Mouse (Mus musculus) CH12F3 (cell line): ENCODE results near the gene Mgat5.

ENCODE experiments used
- in situ Hi-C: fragments of 300-500 bp; cut with MboI; formaldehyde crosslinking; loops from 2 replicates; pipeline ENCODE4 v1.14.3; 2020; ENCODE audit warnings: low sequenced_read_pairs

Mgat5 gene

GRCm38 (mm10) chr1:127475756-127476155 is 270.9 kb downstream of the Mgat5 start:
- in situ Hi-C loops, result loop anchor here (25.0 kb wide), 1 partner anchor 437 kb away; no protein-coding TSS in a partner anchor

- in situ Hi-C loops, result loop anchor here (25.0 kb wide), 1 partner anchor 429 kb away; no protein-coding TSS in a partner anchor
Measured at GRCm38 (mm10) chr1:127482911-127483310, 278.1 kb downstream of the Mgat5 start.

GRCm38 (mm10) chr1:127484188-127484587 is 279.4 kb downstream of the Mgat5 start:
- in situ Hi-C loops, result loop anchor here (25.0 kb wide), 1 partner anchor 428 kb away; no protein-coding TSS in a partner anchor

GRCm38 (mm10) chr1:127484826-127485225 is 280.0 kb downstream of the Mgat5 start:
- in situ Hi-C loops, result loop anchor here (25.0 kb wide), 1 partner anchor 427 kb away; no protein-coding TSS in a partner anchor

GRCm38 (mm10) chr1:127487161-127487560 is 282.3 kb downstream of the Mgat5 start:
- in situ Hi-C loops, result loop anchor here (25.0 kb wide), 1 partner anchor 425 kb away; no protein-coding TSS in a partner anchor

GRCm38 (mm10) chr1:127496737-127497543 is 292.1 kb downstream of the Mgat5 start:
- in situ Hi-C loops, result loop anchor here (5.0 to 25.0 kb wide), 2 partner anchors 265 to 415 kb away; no protein-coding TSS in a partner anchor

GRCm38 (mm10) chr1:127498746-127499145 is 293.9 kb downstream of the Mgat5 start:
- in situ Hi-C loops, result loop anchor here (5.0 to 25.0 kb wide), 2 partner anchors 264 to 414 kb away; no protein-coding TSS in a partner anchor

- in situ Hi-C loops, result loop anchor here (5.0 kb wide), 1 partner anchor 177 kb away; the partner anchor contains the start of gene Tmem163
Measured at GRCm38 (mm10) chr1:127500219-127500618, 295.4 kb downstream of the Mgat5 start.

- in situ Hi-C loops, result loop anchor here (5.0 kb wide), 1 partner anchor 177 kb away; the partner anchor contains the start of gene Tmem163
Measured at GRCm38 (mm10) chr1:127500701-127501100, 295.9 kb downstream of the Mgat5 start.

GRCm38 (mm10) chr1:127507042-127507650 is 302.3 kb downstream of the Mgat5 start:
- in situ Hi-C loops, result no loop called here

GRCm38 (mm10) chr1:127508067-127508739 is 303.4 kb downstream of the Mgat5 start:
- in situ Hi-C loops, result no loop called here

- in situ Hi-C loops, result no loop called here
Measured at GRCm38 (mm10) chr1:127508921-127509320, 304.1 kb downstream of the Mgat5 start.

GRCm38 (mm10) chr1:127511362-127511761 is 306.5 kb downstream of the Mgat5 start:
- in situ Hi-C loops, result no loop called here

- in situ Hi-C loops, result no loop called here
Measured at GRCm38 (mm10) chr1:127512709-127513108, 307.9 kb downstream of the Mgat5 start.

GRCm38 (mm10) chr1:127513140-127513539 is 308.3 kb downstream of the Mgat5 start:
- in situ Hi-C loops, result no loop called here

- in situ Hi-C loops, result no loop called here
Measured at GRCm38 (mm10) chr1:127513664-127514063, 308.8 kb downstream of the Mgat5 start.

- in situ Hi-C loops, result no loop called here
Measured at GRCm38 (mm10) chr1:127514479-127514878, 309.7 kb downstream of the Mgat5 start.

GRCm38 (mm10) chr1:127514888-127515287 is 310.1 kb downstream of the Mgat5 start:
- in situ Hi-C loops, result no loop called here

GRCm38 (mm10) chr1:127523364-127523763 is 318.5 kb downstream of the Mgat5 start:
- in situ Hi-C loops, result no loop called here

GRCm38 (mm10) chr1:127530849-127531580 is 326.2 kb downstream of the Mgat5 start:
- in situ Hi-C loops, result no loop called here
